Mouse (Mus musculus) T-helper 2 cell (primary cell): ENCODE data around the gene Irak3.

Source experiments
- in situ Hi-C: fragments of 300-600 bp; cut with MboI, MseI; formaldehyde crosslinking; loops from one replicate; pipeline ENCODE4 v1.15.1; 2025; ENCODE audit warnings: high pct_unique_total_duplicates

Gene Irak3

DNA sequence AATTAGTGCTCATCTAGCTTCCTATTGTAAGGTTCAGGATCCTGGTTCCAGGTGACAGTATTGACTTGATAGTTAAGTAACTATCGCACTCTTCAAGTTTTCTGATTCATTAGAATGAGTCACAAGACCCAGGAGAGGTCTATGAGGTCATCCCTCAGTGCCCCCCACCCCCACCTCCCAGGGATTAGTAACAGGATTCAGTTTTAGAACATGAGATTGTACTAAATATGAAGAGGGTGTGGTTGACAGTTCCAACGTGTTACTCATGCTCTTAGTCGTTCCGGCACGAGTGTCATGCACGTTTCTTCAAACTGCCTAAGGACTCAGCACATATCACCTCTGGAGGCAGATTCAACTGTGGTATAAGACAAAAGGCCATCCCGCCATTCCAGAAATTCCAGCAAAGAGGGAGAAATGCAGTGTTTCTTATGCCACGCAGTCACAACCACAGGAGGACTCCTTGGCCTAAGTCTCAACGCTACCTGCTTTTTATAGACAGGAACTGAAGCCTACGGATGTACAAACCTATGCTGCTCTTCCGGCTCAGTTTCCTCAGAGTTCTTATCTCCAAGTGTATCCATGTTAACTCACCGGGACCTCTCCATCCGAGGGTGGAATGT is 2.8 kb upstream of the Irak3 start:
- in situ Hi-C loops: loop anchor here (25.0 kb wide), 1 partner anchor 1342 kb away; the partner anchor contains the start of gene Dyrk2

DNA sequence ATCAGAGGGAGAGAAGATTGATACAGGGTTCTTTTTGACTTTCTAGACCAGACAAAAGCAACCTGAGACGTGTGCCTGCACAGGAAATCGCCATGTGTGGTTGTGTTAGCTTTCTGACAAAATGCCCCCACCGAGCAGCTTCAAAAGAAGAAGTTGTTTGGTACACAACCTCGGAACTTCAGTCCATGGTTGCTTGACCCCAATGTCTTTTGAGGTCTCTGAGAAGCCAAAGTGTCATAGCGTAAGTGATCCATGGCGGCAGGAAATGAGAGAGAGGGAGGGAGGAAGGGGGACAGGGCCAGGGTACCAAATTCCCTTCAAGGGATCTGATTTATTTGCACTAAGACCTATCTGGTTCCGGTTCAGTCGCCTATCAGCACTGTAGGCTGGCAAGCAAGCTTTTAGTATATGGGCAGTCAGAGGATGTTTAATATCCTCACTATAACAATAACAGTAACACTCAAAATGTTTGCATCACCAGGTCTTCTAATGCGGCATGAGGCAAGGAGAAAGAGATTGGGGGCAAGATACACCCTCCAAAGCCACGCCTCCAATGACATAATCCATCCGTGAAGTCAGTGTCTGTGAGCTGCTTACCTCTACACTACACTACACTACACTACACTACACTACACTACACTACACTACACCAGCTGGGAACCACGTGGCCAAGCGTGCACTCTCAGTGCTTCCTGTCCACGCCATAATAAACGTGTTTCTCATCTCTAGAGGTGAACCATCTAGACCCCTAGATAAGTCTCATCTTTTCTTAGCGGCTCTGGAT is 729 bp upstream of the Irak3 start:
- in situ Hi-C loops: loop anchor here (25.0 kb wide), 1 partner anchor 1340 kb away; the partner anchor contains the start of gene Dyrk2

DNA sequence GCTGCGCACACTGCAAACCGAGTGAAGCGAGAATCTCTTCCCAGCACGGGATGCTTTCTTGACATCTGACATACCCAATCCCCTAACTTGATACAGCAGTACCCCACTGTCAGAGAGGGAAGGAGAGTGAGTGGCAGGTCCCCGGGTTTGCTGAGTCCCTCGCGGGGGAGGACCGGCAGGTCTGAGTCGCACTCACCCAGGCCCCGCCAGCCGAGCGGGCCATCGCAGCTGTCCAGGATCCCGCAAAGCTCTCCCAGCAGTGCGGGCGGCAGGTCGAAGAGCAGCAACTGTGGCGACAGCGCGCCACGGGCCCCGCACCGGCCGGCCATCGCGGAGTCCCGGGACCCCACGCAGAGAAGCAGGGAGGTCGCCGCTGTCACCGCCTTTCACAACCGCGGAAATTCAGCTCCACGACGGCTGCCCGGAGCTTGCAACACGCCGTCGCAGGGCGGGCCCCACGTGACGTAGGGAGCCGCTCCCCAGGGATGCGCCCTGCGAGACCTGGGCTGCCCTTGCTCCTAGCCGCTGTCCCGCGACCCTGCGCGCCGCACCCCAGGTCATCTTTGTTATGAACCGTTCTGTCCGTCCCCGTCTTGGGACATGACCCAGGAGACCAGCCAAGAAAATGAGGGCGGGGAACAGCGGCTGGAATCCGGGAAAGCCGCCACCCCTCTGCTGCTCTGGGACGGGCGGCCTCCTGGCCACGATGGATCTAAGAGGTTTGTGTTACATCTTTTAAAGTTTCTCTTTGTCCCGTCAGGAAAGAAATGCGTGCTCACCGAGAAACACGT is 604 bp downstream of the Irak3 start, which contains the start of gene Tmbim4:
Tmbim4 (plus strand) TSS at position 460 of the 791 bp plus-strand sequence.
- in situ Hi-C loops: loop anchor here (25.0 kb wide), 1 partner anchor 1339 kb away; the partner anchor contains the start of gene Dyrk2

DNA sequence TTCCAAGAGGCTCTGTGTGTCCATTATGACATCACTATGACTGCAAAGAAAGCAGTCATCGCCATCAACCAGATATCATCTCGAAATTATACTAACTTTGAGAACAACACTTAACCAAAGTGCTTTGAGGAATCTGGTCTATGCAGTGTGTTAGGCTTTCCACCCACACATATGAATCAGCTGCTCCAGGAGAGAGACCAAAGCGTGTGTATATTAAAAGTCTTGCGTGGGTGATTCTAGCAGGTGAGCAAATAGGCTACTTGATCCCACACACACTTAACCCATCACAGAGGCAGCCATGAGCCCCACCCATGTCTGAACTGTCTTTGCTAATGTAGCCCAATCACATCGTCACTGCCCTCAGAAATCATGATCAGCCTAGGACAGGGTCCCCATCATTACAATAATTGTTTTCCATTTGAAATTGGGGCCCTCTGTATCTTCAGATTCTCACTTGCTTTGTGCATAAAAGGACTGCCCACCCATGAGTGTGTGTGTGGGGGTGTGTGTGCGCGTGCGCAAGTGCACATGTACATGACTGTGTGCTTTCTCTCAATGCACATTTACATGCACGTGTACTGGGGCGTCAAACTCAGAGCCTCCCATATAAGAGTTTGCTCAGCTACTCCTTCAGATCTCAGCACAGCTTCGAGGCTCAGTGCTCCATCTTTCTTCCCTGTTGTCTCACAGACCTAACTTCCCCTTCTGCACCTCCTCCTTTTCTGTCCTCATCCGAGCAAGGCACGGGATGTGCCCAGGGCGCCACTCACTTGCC is 4.7 kb downstream of the Irak3 start:
- in situ Hi-C loops: loop anchor here (10.0 kb wide), 1 partner anchor 1898 kb away; the partner anchor contains the start of gene Rxylt1

DNA sequence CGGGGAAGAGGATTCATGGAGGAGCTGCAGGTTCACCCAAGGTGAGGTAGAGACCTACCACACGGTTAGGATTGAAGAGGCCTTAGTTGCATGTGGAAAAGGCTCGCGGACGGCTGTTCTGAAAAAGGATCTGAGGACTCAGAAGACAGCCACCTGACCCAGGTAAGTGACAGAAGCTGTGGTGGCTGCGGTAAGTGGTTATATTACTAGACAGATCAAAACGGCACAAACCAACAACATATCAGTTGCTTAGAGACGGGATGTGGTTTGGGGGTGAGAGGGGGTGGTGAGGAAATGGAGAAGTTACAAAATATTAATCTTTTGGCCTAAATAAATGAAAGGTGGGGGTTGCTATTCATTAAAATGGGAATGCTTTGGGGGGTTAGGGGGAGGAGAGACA is 8.7 kb downstream of the Irak3 start:
- in situ Hi-C loops: loop anchor here (10.0 kb wide), 1 partner anchor 1902 kb away; the partner anchor contains the start of gene Rxylt1

DNA sequence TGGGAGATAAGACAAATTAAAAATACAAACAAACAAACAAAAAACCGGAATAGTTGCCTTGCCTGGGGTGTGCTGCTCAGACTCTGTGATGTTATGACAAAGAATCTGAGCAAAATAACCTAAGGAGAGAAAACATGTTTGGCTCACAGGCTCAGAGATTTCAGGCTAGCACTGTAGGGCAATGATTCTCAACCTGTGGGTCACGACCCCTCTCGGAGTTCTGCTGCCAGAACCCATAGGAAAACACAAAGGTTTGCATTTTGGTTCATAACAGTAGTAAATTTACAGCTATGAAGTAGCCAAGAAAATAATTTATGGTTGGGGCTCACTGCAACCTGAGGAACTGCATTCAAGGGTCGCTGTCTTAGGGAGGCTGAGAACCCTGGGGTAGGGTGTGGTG is 9.7 kb downstream of the Irak3 start:
- in situ Hi-C loops: loop anchor here (10.0 kb wide), 1 partner anchor 1903 kb away; the partner anchor contains the start of gene Rxylt1

DNA sequence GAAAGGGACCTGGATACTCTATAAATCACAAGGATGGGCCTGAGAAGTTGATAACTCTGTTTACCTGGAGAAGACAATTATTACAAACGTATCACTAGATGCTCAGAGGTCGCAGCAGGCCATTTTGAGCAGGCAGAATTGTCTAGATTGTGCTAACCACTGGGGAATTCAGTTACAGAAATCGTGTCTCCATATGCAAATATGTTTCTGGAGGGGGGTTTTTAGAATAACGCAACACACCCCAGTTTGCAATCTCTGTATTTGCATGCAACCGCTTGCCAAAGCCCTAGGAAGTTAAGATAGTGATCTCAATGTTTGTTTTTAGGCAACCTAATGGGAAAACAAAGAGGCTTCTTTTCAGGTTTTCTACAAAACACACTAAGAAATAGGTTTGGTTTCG is 10.8 kb downstream of the Irak3 start:
- in situ Hi-C loops: loop anchor here (10.0 kb wide), 1 partner anchor 1904 kb away; the partner anchor contains the start of gene Rxylt1

DNA sequence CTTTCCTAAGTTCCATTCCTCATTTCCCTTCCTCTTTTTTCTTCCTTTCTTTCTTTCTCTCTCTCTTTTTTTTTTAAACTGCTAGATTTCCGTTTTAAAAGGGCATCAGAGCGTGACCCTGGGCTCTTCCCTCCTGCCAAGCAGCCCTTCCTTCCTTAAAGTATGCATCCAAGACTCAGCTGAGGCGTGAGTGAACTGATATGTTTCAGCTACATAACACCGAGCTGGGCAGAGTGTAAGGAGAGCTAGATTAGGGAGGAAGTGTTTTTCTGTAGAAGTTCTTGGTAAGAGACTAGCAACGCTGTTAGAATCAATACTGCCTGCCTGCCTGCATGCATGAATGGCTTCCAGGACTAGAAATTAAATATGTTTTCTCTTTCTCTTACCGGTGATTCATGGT is 12.1 kb downstream of the Irak3 start:
- in situ Hi-C loops: loop anchor here (10.0 kb wide), 1 partner anchor 1905 kb away; the partner anchor contains the start of gene Rxylt1

DNA sequence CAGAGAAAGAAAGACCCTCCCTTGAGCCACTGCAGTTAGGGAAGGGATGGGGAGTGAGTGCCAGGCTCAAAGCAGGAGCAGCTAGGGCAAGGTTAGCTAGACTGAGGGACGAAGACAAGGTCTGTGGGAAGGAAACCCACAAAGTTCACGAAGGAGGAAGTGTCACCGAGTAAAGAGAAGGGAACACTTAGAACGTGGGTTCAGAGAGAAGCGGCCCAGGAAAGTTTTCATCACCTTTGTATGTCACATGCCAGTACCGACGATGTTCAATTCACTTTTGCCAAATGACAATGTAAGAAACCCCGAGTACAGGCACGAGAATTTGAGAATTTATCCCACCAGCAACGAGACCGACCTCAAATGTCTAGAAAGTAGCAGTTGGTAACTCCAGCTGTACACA is 12.7 kb downstream of the Irak3 start:
- in situ Hi-C loops: no loop called here

DNA sequence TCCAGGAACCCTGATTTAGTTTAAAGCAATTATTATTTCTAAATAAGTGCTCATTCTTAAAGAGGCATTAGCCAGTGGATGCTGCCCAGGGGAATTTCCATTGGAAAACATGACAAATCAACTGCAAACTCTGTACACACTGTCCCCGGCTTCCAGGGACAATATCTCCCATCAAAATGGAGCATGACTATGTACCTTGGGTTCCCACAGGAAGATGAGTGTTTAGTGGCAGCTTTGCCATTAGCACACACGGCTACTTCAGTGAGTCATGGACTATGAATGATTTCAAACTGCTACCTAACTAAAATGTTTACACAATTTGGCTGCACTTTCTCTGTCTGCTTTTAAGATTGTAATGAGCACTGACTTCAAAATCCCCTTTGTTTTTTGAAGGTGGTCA is 13.4 kb downstream of the Irak3 start:
- in situ Hi-C loops: no loop called here

DNA sequence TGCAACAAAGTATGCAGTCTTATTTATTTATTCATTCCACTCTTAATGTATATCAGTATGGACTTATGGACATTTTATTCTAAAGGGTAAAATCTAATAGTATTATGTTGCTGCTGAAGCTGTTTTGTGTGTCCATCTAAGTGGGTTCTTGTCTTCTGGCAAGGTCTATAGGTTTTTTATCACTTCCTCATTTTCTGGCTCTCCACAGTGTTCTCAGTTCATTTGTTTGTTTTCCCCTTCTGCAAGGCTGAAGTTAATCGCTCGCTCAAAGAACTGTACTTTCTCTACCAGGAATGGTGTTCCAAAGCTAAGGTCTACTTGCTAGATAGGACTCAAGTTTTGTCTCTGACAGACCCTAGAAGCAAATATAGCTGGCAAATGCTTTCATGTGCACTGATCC is 18.6 kb downstream of the Irak3 start:
- in situ Hi-C loops: no loop called here

DNA sequence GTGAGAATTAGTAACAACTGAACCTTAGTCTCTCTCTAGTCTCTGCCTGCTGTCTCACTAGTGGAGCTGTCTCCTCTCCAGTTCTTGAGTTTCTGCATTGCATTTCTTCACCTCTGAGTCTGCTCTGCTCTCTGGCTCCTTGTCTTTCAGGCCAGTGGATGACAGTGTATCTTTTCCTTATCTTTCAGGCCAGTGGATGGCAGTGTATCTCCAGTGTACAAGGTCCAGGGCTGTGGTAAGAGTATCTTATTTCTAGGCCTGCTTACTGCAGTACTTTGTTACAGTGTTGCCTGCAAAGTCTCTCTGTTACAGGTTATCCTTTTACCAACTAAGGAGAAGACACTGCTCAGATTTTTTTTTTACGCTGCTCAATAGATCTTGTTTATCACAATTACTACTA is 19.0 kb downstream of the Irak3 start:
- in situ Hi-C loops: no loop called here

DNA sequence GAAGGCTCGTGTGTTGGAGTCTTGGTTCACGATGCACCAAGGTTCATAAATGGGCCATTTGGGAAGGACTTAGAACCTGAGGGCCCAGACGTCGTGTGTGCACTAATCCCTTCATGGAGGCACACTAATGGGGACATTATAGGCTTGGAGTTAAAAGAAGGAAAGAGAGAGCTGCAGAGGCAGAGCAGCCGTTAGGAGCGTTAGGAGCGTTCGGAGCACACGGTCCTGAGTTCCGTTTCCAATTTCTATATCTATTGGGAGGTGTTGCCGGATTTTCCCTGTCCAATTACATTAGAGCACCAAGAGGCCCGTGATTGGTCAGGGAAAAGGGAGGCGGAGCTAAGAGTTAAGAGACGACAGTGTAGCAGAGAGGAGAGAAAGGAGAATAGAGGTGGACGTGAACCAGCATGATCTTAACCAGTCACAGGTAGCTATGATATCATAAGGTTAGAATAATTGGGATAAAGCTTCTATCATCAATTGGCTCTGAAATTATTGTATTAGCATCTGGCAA is 27.7 kb downstream of the Irak3 start:
- in situ Hi-C loops: no loop called here

DNA sequence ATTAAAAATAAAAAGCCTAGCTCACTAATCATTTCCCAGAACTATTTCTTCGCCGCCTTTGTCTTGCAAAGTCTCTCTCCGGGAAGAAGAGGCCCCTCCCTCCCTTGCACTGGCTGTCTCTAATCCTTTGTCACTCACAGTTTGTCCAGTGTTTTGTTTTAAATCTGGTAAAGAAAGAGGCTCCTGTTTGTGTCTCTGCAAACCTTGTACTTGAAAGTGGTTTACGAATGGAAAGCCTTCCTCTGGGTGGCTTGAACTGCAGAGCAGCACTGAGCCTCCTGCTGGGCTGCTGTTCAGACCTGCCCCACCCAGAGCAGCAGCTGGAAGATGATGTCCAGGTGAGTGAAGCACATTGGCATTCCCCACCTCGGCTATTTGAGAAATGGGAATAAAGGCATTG is 30.6 kb downstream of the Irak3 start:
- in situ Hi-C loops: no loop called here

DNA sequence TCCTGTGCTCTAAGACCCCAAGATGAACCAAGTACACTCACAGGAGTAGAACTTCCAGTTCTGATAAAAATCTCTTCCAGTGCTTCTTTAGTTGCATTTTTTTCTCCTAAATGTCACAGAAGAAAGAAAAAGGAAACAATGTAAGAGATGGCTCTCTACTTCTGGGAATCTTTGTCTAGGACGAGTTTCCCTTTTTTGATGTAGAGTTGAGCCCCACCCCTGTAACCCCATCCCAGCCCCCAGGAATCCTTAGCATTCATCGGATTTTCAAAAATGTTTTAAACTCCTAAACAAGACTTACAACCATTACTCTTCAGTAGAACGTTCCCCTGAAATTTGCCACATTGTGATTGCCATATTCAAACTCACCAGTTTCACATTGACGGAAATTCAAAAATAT is 31.7 kb downstream of the Irak3 start:
- in situ Hi-C loops: no loop called here

DNA sequence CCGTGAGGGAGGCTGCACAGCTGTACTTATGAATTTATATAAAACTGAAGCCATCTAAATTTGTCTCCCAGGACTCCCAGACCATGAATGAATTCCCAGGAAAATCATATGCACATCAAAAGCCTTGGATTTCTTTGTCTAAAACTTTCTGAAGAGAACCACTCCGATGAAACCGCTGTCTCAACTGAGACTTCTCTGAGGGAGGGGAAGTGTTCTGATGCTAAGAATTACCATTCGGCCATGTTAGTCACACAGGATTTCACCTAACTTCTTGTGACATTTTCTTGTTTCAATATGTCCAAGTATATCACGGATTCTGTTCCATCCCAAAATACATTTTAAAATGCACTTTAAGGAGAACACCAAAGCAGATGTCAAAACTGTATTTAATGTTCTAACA is 32.1 kb downstream of the Irak3 start:
- in situ Hi-C loops: no loop called here

DNA sequence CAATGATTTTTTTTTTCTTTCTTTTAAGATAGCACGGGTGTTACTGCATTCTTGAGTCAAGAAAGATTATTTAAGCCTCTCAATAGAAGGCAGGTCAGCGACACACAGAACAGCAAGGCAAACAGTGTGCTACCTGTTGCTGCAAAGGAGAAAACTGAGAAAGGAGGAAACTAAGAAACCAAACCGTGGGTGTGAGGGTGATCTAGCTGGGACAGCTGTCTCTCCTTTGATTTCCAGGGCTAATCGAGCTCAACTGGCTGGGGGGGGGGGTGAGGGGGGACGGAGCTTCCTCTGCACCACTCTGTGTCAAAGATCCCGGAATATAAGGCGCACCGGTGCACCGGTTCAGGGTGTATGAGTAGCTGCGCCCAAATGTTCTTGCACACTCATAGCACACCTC is 32.9 kb downstream of the Irak3 start:
- in situ Hi-C loops: no loop called here

DNA sequence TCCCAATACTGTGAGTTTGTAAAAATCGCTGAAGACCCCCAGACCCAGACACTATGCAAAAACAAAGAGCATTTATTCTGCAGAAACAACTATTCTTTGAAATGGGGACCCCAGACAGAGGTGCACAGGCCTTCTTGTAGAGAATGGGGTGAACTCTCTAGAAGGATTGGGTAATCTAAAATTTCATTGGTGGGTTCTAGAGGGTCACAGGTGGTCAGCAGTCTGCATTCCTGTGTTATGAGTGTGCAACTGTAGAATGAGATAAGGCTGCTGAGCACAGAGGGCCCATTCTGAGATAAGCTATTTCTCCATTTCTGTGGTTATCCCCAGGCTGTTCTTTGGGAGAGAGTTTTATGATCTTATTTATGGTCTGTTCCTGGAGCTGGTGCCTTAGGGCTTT is 33.9 kb downstream of the Irak3 start:
- in situ Hi-C loops: no loop called here

DNA sequence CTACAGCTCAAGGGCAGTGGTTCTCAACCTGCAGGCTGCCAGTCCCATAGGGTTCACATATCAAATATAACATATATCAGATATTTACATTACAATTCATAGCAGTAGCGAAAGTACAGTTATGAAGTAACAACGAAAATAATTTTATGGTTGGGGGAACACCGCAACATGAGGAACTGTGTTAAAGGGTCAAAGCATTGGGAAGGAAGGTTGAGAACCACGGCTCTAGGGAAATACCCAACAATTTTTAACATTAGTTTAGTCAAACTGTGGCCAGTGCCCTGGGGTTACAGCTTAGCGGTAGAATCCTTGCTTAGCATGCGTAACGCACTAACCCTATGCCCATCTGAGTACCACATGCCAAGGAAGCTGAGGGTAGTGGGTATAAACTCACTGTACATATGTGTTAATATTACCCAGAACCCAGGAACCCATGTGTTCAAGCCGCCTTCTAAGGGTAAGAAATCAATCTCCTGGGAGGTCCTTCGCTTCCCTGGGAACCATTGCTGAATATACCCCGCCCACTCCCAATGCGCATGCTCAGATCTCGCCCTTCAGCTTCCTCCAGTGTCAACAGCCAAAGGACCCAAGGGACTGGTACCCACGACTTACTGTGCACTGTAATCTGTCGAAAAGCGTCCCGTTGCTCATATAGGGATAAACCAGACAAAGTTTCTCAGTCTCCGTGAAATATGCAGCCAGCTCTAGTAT is 36.0 kb downstream of the Irak3 start:
- in situ Hi-C loops: no loop called here
